Mouse (Mus musculus): ENCODE data around the gene Ak2. TPM values are rescaled to one million over a fixed set of nuclear protein-coding genes. Genes with fewer than 3 reads are reported as not detected.

Ak2 gene
- 10 to 100 TPM; 26.1 to 29.1 TPM for total RNA-seq (2021)
- long read RNA-seq, experiment 1, transcript Ak2-202 (7 exons, 1,781 nt), result minor isoform, 5 of 15 reads
- long read RNA-seq, experiment 1, transcript Ak2-201 (6 exons, 986 nt), result major isoform, 8 of 15 reads
- long read RNA-seq, experiment 1, partial matches to known transcripts, result 0 of 15 reads
- long read RNA-seq, experiment 1, other reads (novel, unspliced or antisense), result 2 of 15 reads
- long read RNA-seq, experiment 2, transcript Ak2-201 (6 exons, 986 nt), result major isoform, 11 of 22 reads
- long read RNA-seq, experiment 2, transcript Ak2-202 (7 exons, 1,781 nt), result minor isoform, 7 of 22 reads
- long read RNA-seq, experiment 2, partial matches to known transcripts, result 2 of 22 reads
- long read RNA-seq, experiment 2, other reads (novel, unspliced or antisense), result 2 of 22 reads

DNA sequence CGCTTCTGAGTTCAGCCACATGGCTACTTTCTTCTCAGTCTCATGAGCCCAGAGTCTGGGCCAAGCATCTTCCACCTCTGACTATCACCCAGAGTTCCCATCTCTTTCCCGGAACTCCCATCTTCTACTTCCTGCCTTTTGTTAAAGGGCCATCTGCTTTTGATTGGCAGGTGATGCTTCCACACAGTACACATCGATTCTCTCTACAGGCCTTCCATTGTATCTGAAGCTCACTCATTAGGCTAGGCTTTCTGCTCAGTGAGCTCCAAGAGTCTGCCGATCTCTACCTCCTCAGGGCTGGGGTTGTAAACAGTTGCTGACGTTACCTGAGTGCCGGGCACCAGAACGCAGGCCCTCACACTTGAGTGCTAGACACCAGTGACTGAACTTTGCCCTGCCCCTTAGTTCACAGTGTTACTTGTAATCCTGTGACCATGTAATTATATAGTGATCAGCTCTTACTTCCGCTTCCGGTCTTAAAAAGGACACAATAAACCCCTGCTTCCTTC lies at the start of gene Ak2:
Gene Ak2 (plus strand): TSS at position 459 of the 509 bp plus-strand sequence.
- H3K4me3 ChIP-seq, result peak within 1 kb of the TSS; percentile 38
- no peak within 1 kb of the TSS for H3K27ac ChIP-seq
- no peak for TF ChIP-seq CTCF (conservative IDR thresholded peaks at IDR 0.05)
- DNase-seq (ENCODE audit: low spot score in 2 of 2), result no peak

DNA sequence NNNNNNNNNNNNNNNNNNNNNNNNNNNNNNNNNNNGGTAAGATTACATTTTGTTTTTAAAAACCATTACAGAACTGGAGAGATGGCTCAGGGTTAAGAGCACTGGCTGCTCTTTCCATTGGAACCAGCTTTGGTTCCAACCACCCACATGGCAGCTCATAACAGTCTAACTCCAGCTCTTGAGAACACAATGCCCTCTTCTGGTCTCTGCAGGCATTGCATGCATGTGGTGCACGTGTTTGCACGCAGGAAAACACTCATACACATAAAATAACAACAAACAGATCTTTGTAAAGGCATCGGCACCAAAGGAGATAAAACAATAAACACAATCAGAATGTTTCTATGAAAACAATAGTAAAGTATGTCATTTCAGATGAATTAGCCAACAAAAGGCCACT lies 49.4 kb upstream of the Ak2 start:
- no peak for DNase-seq (ENCODE audit: low spot score in 2 of 2)
- TF ChIP-seq CTCF (conservative IDR thresholded peaks at IDR 0.05), result peak; percentile 48
- Histone ChIP-seq H3K27ac (no peak overlapping the region), H3K4me3 (no peak overlapping the region)

DNA sequence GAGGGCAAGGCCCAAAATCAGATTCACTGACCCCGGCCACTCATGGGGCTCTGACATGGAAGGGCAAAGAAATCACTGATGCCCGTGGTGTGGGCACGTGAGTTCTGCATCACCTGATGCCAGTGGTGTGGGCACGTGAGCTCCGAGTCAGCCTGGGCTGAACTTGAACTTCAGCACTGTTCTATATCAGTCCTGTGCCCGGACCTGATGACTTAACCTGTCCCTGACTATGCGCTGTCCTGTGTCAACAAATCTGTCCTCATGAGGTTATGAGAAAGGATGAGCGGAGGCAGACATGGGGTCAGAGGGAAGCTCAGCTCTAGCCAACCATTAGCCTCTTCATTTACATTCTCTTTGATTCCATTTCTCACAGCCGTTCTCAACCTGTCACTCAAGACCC lies 45.0 kb upstream of the Ak2 start:
- Histone ChIP-seq H3K27ac (no peak overlapping the region), H3K4me3 (no peak overlapping the region)
- no peak for DNase-seq (ENCODE audit: low spot score in 2 of 2)
- TF ChIP-seq CTCF (conservative IDR thresholded peaks at IDR 0.05), result no peak

DNA sequence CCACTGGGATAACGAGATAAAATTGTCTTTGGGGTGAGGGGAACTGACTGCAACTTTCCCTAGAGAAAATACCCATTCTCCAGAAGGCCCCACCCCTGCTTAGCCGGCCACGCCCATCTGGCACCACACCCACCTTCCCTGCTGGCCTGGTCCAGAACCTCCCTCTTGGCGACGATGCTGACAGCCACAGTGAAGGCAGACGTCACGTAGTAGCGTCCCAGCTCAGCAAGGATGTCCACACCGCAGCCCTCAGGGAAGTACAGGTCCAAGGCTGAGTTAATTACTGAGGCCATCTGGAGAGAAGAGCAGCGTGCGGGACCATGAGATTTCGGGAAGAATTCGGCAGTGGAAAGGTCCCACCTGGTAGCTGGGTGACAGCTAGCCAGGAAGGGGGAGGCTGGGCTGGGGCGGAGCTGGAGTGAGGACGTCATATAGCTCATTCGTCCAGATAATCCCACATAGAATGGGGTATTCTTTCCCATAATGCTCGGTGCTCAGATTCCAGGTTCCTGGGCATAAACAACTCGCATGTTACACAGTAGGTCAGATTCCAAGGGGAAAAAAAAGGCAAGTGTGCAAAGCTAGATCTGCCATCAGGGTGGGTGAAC lies 44.3 kb upstream of the Ak2 start:
- Histone ChIP-seq H3K27ac (no peak overlapping the region), H3K4me3 (no peak overlapping the region)
- no peak for TF ChIP-seq CTCF (conservative IDR thresholded peaks at IDR 0.05)
- DNase-seq (ENCODE audit: low spot score in 2 of 2), result no peak

DNA sequence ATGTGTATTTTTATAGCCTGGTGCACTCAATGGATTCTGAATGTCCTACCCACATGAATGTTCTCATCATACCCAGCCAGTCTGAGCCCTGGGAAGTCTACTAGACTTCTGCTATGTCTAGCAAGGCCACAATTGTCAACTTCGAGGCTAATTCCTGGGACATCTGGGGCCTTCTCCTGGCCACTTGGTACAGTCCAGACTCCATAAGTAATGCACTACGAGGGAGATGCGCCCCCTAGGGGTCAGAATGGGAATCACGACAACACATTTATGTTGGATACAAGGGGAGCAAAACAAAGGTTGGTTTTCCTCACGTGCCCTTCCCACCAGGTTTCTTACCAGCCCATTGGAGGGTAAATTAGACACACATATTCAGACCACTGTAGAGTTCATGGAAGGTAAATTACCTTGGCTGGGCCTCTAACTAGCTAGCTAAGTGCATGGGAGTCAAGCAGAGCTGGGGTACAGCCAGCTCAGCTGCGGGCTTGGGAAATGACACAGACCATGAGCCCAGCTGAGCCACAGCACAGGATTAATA lies 43.6 kb upstream of the Ak2 start:
- DNase-seq (ENCODE audit: low spot score in 2 of 2), result peak in 1 of 2 experiments; percentile 48
- TF ChIP-seq CTCF (conservative IDR thresholded peaks at IDR 0.05), result peak; percentile 83
- no peak overlapping the region for H3K4me3 ChIP-seq
- H3K27ac ChIP-seq, result no peak overlapping the region

DNA sequence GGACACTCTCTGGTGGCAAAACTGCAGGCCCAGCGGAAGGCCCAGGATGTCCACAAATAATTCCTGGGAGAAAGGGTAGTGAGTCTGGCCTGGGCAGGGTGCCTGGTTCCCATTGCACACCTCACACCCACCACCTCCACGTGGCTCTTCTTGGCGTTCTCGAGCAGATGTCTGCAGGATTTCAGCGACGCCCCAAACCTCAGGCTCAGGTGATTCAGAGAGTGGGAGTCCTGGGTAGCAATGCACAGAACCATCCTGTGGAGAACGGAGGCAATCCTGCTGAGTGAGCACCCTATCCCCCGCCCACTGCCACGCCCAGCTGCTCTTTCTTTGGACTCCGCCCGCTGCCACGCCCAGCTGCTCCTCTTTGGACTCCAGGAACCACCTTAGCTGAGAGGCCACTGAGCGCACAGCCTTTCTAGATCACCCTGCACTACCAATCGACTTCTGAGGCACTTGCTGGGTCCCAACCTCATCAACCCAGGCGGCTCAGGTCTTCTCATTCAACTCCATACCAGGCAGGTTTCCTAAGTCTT lies 42.2 kb upstream of the Ak2 start:
- DNase-seq (ENCODE audit: low spot score in 2 of 2), result no peak

DNA sequence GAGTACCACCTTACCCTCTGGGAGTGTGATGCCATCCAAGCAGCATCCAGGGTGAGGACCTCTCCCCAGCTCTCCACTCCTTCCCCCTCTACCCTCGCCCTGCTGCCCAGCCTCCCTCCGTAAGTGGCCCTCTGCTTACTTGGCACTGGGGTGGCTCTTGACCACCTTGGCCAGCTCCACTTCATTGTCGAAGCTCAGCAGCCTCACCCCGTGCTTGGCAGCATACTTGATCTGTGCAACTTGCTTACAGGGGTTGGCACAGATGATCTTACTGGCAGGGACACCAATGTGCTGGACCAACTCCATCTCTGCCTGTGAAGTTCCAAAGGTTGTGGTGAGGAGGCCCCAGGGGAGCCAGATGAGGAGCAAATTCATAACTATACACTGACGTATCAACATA lies 41.3 kb upstream of the Ak2 start:
- no peak for TF ChIP-seq CTCF (conservative IDR thresholded peaks at IDR 0.05)
- no peak overlapping the region for H3K27ac ChIP-seq
- no peak overlapping the region for H3K4me3 ChIP-seq
- no peak for DNase-seq (ENCODE audit: low spot score in 2 of 2)

More for the DNA sequence above, 42.2 kb upstream of the Ak2 start:
- no peak for TF ChIP-seq CTCF (conservative IDR thresholded peaks at IDR 0.05)
- Histone ChIP-seq H3K4me3 (no peak overlapping the region), H3K27ac (no peak overlapping the region)

DNA sequence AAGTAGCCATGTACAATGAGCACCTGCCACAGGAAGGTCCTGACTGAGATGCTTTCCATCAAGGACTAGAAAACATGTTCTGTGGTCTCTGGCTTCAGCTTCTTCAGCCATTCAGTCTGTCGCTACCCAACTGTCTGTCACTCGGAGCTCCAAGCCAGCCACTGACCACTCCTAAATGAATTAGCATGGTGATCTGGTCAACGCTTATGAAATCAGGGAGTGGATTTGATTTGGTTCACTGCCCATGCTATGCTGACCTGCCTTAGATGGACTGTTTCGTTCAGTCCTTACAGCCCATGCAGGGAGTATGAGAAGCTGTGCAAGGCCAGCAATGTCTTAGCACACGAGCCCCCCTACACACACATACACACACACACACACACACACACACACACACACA lies 37.9 kb upstream of the Ak2 start:
- H3K27ac ChIP-seq, result no peak overlapping the region
- H3K4me3 ChIP-seq, result no peak overlapping the region
- TF ChIP-seq CTCF (conservative IDR thresholded peaks at IDR 0.05), result no peak
- no peak for DNase-seq (ENCODE audit: low spot score in 2 of 2)

DNA sequence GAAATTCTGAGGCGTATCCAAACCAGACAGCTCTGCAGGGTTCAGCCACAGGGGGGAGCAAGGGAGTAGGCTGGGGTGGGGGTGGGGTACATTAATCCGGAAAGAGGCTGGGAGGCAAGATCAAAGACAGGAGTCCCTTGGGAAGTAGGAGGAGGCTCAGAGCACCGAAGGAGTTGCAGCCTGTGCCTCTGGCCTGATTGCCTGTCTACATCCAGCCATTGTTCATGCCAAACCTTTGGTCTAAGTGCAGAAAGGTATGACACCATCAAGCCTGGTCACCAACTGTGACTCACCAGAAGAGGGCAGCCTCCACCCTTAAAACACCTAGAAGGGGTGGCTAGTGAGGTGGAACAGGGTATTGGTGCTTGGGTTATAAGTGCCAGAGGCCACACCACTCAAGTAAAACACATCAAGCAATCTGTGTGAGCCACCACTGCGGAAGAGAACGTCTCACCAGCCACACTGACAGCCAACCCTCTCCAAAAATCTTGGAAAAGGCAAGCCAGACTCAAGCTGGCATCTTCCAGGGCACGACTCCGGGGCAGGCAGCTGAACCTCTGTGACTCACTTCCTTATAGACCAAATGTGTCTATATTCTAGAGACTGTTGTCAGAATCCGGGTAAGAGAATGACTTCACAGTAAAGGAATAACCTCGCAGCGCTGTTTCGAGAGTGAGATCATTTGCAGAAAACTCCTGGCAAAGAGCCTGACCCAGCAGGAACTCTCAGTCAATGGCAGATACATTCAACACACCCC lies 34.4 kb upstream of the Ak2 start:
- DNase-seq (ENCODE audit: low spot score in 2 of 2), result peak in 1 of 2 experiments; percentile 47
- no peak overlapping the region for H3K27ac ChIP-seq
- H3K4me3 ChIP-seq, result no peak overlapping the region
- TF ChIP-seq CTCF (conservative IDR thresholded peaks at IDR 0.05), result peak; percentile 80

DNA sequence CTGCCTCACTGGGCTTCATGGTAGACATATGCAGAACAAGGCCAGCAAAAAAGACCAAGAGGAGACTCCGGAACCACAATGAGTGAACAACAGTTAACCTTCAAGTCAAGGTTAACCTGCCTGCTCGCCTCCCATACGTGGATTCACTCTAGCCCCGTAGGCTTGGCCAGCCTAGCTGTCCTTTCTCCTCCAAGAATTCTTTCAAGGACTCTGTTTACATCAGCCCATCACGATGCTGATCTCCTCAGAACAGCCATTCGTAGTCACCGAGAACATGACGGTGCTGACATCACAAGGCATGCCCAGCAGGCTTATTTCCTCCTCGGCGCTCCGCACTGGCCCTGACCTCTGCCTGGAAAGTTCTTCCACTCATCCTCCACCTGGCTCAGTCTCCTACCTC lies 33.6 kb upstream of the Ak2 start:
- no peak for TF ChIP-seq CTCF (conservative IDR thresholded peaks at IDR 0.05)
- H3K27ac ChIP-seq, result no peak overlapping the region
- DNase-seq (ENCODE audit: low spot score in 2 of 2), result no peak
- H3K4me3 ChIP-seq, result no peak overlapping the region

DNA sequence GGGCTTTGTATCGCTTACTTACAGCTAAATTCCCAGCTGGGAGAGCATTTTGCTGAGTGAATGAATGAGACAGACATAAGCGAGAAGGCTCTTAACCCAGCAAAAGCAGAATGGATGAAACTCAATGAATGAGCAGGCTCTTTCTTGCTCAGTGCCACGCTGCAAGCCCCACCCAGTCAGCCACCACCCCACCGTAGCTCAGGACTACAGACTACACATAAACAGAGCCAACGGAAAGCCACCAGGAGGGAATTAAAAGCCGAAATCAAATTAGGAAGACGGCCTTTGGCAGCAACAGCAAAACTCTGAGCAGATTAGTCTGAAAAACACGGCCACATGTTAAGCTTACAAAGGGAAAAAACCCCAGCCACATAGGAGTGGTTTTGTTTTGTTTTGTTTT lies 32.9 kb upstream of the Ak2 start:
- TF ChIP-seq CTCF (conservative IDR thresholded peaks at IDR 0.05), result no peak

DNA sequence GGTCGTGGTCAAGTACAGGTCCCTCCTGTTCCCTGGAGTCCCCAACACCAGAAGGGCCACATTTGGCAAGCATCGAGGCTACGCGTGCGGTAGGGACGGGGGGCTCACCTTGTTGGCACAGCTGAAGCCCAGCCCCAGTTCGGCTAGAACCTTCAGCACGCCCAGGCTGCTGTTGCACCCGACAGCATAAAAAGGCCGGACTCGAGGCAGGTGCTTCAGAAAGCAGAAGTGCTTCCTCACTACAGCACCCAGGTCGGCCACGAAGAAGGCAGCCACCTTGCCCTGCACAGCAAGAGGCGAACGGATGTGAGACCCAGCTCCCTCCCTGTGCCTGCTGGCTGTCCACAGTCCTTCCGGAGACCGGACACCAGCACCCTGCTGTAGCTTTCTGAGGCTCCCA lies 32.1 kb upstream of the Ak2 start:
- DNase-seq (ENCODE audit: low spot score in 2 of 2), result no peak
- TF ChIP-seq CTCF (conservative IDR thresholded peaks at IDR 0.05), result no peak

More for the DNA sequence above, 32.9 kb upstream of the Ak2 start:
- Histone ChIP-seq H3K4me3 (no peak overlapping the region), H3K27ac (no peak overlapping the region)
- DNase-seq (ENCODE audit: low spot score in 2 of 2), result no peak

More for the DNA sequence above, 32.1 kb upstream of the Ak2 start:
- Histone ChIP-seq H3K27ac (no peak overlapping the region), H3K4me3 (no peak overlapping the region)

Measured in layer of hippocampus, adult 2 months (tissue).